Mouse (Mus musculus) olfactory bulb, adult 2 months (tissue): Measurements from ENCODE around the gene Sycp2. TPM values are rescaled to one million over a fixed set of nuclear protein-coding genes. Genes with fewer than 3 reads are reported as not detected.

ENCODE experiments used
- H3K27ac ChIP-seq: fragments of 200-500 bp; 2 replicates; pipeline ENCODE4 v1.5.1; 2012; ENCODE audit warnings: low read depth, low read length; ENCODE audit not compliant: insufficient read depth
- H3K4me1 ChIP-seq: fragments of 200-500 bp; 2 replicates; pipeline ENCODE4 v1.6.1; 2012; ENCODE audit warnings: low read length; ENCODE audit not compliant: control insufficient read depth, insufficient read depth
- H3K4me3 ChIP-seq: fragments of 200-500 bp; 2 replicates; pipeline ENCODE4 v1.5.1; 2012; ENCODE audit warnings: mild to moderate bottlenecking, low read depth, low read length, moderate library complexity; ENCODE audit not compliant: insufficient read depth
- CTCF ChIP-seq: fragments of 200-500 bp; IDR thresholded peaks from 2 replicates; pipeline ENCODE4 v1.5.1; 2012; ENCODE audit warnings: low read depth, mild to moderate bottlenecking, low read length, moderate library complexity; ENCODE audit not compliant: insufficient read depth
- POLR2A ChIP-seq: fragments of 200-500 bp; IDR thresholded peaks from 2 replicates; pipeline ENCODE4 v1.6.1; 2012; ENCODE audit warnings: mild to moderate bottlenecking, low read depth, low read length, moderate library complexity; ENCODE audit not compliant: insufficient read depth
- WGBS: fragments of 180-500 bp; shearing (Covaris S2); methylation state at CpG from one replicate; pipeline ENCODE4 v1.1.7; 2018; 5-methylcytosine and 5-hydroxymethylcytosine counted together
- polyA plus RNA-seq: library from polyadenylated mRNA; stranded (reverse); fragments of >200 nt; gene quantifications from 2 replicates; pipeline ENCODE4 v1.2.4, GENCODE M21; 2012; ENCODE audit warnings: low replicate concordance; ENCODE audit not compliant: missing spikeins, insufficient read depth, insufficient read length

Gene Sycp2
- polyA plus RNA-seq, 1 experiment: not detected

DNA sequence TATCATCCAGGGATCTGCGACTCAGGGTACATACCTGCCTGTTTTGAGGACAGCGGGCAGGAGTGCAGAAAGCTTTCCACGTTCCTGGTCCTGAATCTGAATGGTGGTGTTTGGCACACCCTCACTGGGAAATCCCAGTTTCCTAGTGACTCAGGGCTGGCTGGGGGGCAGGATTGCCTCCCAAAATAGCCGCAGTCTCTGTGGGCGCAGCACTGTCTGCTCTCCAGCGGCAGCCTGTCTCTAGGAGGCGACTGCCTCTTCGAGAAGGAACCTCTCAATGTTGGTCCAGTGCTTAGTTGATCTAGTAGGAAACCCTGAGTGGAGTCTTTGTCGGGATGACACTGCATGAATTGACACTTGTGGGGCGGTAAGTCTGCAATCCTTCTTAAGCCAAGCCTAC, 86.2 kb downstream of the Sycp2 start:
- WGBS: 38% methylated on average over 10 of the region's 10 CpGs
- Histone ChIP-seq H3K27ac (no peak overlapping the region; the same call in 1 of the 2 replicates), H3K4me3 (no peak overlapping the region), H3K4me1 (peaks cover 33% of the 10 kb centered on the region)
- TF ChIP-seq POLR2A (no peak), CTCF (no peak)

DNA sequence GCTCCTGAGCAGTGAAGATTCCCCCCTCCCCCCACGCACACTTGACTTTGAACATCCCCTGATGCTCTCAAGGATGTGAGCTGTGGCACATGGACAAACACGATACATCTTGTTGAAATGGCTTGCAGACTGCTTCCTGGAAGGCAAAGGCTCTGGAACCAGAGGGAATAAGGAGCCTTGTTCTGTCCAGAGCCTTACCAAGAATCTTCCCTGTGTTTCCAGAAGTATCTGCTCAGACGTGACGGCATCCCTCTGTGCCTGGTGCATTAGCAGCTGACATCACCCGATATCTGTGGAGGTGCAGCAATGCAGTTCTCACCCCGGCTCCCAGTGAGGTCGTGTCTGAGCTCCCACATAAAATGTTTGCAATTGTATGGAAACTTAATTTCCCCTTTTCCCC, 87.7 kb downstream of the Sycp2 start:
- TF ChIP-seq POLR2A: no peak
- no peak for TF ChIP-seq CTCF
- Histone ChIP-seq H3K27ac (no peak overlapping the region), H3K4me1 (peaks cover 30% of the 10 kb centered on the region), H3K4me3 (no peak overlapping the region)
- WGBS: 79% methylated on average over 7 of the region's 7 CpGs

DNA sequence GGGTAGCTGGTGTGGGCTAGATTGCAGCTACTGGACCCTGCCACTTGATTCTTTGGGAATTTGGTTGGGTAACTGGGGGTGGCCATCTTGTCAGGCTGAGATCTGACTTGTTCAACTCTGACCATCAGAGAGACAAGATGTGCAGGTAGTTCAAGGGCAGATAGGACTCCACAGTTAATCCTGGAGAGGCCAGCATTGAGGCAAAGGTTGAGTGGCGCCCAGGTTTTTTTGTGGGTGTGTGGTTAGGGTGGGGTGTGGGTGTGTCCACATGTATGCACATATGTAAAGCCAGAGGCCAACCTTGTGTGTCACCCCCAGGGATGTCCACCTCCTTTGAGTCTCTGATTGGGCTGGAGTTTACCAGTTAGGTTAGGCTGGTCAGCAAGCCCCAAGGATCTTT, 91.2 kb downstream of the Sycp2 start:
- TF ChIP-seq CTCF: no peak
- no peak for TF ChIP-seq POLR2A
- 96% methylated on average over 1 of the region's 1 CpGs for WGBS
- H3K27ac ChIP-seq: no peak overlapping the region

GRCm38 (mm10) chr2:178313539-178313938, 93.9 kb downstream of the Sycp2 start:
- 81% methylated on average over 7 of the region's 7 CpGs for WGBS
- Histone ChIP-seq H3K4me3 (no peak overlapping the region), H3K4me1 (peaks cover 7% of the 10 kb centered on the region), H3K27ac (no peak overlapping the region)
- TF ChIP-seq POLR2A (no peak), CTCF (no peak)

More for the DNA sequence above, 91.2 kb downstream of the Sycp2 start:
- no peak overlapping the region for H3K4me3 ChIP-seq
- H3K4me1 ChIP-seq: peaks cover 19% of the 10 kb centered on the region

- peak overlapping the region; percentile 69; the same call in 1 of the 2 replicates for H3K27ac ChIP-seq
- H3K4me3 ChIP-seq: no peak overlapping the region
- no peak for TF ChIP-seq POLR2A
- TF ChIP-seq CTCF: no peak
- H3K4me1 ChIP-seq: peaks cover 38% of the 10 kb centered on the region
- WGBS: 48% methylated on average over 6 of the region's 6 CpGs
Observed at GRCm38 (mm10) chr2:178304669-178305068, 102.8 kb downstream of the Sycp2 start.

DNA sequence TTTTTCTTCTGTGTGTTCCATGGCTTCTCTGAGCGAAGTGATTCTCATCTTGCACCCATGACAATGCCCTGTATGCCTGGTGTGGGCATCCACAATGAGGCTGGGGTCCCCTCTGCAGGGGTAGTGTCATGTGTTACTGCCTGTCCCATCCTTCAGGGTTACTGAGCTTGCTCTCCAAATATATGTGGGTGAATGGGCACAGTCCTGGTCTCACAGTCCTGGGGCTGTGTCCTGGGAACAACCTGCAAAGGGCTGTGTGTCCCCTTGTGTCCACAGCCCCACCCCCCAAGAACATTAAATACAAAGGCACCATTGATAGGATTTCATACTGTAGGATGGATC, 103.3 kb downstream of the Sycp2 start:
- Histone ChIP-seq H3K4me1 (peaks cover 38% of the 10 kb centered on the region), H3K27ac (peak overlapping the region; percentile 69; the same call in 1 of the 2 replicates), H3K4me3 (no peak overlapping the region)
- WGBS: 13% methylated on average over 1 of the region's 1 CpGs
- TF ChIP-seq CTCF: no peak
- no peak for TF ChIP-seq POLR2A

GRCm38 (mm10) chr2:178303453-178304187, 103.9 kb downstream of the Sycp2 start:
- 29% methylated on average over 8 of the region's 8 CpGs for WGBS
- TF ChIP-seq POLR2A (no peak), CTCF (no peak)

More at GRCm38 (mm10) chr2:178303453-178304187, 103.9 kb downstream of the Sycp2 start:
- H3K4me1 ChIP-seq: peaks cover 38% of the 10 kb centered on the region
- peak overlapping the region; percentile 10; the same call in 1 of the 2 replicates for H3K27ac ChIP-seq
- H3K4me3 ChIP-seq: no peak overlapping the region

Other genes starting within 250 kb of the Sycp2 start
- not detected in 2 replicates for gene Ppp1r3d, start 6.8 kb upstream of the Sycp2 start, polyA plus RNA-seq
- gene Fam217b, start 6.8 kb upstream of the Sycp2 start, polyA plus RNA-seq: not detected in 2 replicates
- not detected in 2 replicates for gene Cdh26, start 22.8 kb upstream of the Sycp2 start, polyA plus RNA-seq